Mouse (Mus musculus) ES-Bruce4 (cell line): ENCODE measurements around the gene Hist2h3c1.

Experiments
- CTCF ChIP-seq: IDR thresholded peaks from one replicate; pipeline ENCODE4 v1.8.1; 2011; ENCODE audit warnings: low read depth, low read length
- POLR2A ChIP-seq: IDR thresholded peaks from one replicate; pipeline ENCODE4 v1.8.1; 2011; ENCODE audit warnings: low read length; ENCODE audit not compliant: insufficient read depth

DNA sequence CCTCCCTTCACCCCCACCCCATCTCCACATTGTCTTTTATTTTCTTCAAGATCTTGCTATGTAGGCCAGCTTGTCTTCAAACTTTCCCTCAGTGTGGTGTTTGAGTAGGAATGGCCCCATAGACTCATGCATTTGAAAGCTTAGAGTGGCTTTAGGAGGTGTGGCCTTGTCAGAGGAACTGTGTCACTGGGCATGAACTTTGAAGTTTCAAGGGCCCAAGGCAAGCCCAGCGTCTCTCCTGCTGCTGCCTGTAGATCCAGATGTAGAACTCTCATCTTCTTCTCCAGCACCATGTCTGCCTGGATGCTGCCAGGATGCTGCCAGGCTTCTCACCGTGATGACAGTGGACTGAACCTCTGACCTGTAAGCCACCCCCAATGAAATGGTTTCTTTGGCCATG is 17.7 kb upstream of the Hist2h3c1 start:
- no peak for TF ChIP-seq POLR2A
- TF ChIP-seq CTCF = no peak
